Mouse (Mus musculus) right cerebral cortex, postnatal 14 days (tissue): ENCODE measurements around the gene Commd1.
A peak's percentile ranks its signal among the peaks of the same experiment; 100 is the strongest.

Experiments used
- DNase-seq: peaks from one replicate; pipeline ENCODE4 v3.0.0; 2022

Gene Commd1

DNA sequence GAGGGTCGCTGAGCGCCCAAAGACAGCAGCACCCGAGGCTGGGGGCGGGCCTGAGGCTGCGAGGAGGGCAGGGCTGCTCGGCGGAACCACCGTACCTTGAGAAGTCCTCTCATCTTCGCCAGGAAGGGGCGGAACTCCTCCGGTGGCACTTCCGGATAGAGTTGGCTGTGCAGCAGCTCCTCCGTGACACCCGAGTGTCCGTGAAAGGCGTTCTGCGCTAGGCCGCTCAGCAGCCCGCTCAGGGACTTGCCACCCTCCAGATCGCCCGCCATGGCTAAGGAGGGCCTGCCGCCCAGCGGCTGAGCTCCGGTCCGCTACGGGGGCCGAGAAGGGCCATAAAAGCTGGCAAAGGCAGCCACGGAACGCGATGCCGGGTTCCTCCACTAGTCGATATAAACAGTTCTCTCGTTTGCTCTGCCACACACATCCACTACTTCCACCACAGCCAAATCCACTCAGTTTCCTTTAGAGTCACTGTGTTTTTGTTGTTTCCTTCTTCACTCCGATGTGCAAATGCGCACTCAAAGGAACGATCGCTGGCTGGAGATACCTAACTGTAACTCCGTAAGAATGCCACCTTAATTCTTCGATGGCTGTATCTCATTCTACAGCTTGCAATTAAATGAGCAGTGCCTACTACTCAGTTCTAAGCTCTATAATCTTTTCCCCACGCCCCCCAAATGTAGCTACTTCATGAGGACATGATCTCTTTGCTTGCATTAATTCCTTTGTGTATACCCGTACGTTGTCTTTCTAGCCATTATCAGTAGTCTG lies at the start of gene Commd1, which contains the start of gene Gm28048:
Gene Commd1, minus strand, starts transcription at position 399 of the 774 bp plus-strand sequence.
Gene Gm28048, minus strand, starts transcription at position 107 of the 774 bp plus-strand sequence.
- DNase-seq = peak; percentile 99

DNA sequence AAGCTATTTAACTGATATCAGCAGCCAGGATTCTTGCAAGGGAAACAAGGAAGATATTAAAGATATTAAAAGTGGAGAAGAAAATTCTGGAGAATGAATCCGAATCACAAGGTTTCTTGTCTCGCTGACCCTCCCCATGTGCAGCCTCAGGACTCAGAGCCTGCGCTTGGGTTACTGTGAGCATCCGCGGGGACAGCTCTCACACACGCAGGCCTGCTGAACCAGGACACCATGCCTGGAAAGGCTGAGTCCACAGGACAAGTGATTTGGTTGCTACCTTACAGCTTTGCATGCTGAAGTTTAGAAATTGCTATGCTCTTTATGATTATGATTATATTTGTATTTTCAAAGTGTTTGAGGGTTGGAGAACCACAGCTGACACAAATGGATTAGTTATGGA lies 47.2 kb upstream of the Commd1 start:
- no peak for DNase-seq

DNA sequence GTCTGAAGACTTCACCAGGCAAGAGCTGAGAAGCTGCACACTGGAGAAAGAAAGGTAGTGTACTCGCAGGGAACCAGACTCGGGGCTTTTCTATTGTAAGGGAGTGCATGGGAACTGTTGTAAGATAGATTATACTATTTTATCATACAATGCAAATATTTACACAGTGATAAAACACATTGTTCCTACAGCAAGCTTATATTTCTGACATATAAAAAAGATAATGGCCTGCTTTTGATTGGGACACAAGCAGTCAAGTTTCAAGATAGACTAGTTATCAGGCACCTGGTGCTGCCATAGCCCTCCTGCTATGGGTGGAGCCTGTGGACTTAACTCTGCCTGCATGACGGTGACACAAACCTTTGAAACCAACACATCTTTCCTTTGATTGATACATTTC lies 46.8 kb upstream of the Commd1 start:
- no peak for DNase-seq

DNA sequence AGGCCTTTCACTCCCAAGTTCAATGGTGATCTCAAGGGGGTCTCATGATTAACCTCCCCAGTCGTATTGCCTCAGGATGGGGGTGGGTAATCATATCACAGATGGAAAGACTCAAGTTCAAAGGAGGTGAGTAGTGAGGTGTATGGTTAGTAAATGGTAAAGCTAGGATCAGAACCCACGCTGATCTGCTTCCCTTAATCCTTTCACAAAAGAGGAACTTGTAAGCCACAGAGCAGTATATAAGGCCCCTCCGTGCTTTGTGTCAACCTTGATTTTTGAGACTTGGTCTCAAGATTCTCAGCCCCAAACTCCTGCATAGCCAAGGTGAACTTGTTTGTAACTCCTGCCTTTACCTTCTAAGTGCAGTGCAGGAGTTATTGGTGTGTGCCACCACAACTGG lies 42.0 kb upstream of the Commd1 start:
- no peak for DNase-seq

DNA sequence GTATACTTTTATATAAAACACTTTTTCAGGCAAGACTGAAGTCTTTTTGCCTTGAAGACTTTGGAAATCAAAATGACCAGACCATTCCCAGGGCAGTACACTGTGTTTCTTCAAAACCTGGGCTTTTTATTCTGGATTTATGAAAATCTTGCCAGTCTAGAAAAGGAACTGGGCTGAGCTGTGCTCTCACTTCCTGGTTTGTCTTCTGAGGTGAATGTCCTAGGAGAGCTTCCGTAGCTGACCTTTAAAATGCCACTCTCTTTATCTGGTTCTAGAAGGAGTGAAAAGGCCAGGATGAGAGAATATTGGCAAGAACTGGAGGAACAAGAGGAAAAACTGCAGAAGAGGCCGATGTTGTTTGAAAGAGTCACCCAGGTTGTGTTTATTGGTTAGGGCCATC lies 41.0 kb upstream of the Commd1 start:
- DNase-seq = no peak

DNA sequence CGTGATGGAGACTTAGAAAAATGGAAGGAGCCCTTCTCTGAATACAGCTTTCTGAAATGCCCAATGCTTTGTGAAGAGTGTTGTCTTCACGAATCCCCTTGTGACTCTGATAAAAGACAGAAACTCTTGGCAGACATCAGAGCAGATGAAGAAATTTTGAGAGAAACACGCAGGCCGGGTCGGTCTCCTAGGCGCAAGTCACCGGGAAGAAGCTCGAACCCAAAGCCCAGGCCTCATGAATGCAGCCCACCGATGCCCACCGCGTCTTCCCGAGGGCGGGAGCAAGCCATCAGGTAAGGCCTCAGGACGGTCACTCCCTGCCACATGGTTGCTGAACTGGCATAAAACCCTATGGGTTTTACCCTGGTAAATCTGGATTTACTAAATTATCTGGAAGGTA lies 38.7 kb upstream of the Commd1 start:
- DNase-seq = no peak

DNA sequence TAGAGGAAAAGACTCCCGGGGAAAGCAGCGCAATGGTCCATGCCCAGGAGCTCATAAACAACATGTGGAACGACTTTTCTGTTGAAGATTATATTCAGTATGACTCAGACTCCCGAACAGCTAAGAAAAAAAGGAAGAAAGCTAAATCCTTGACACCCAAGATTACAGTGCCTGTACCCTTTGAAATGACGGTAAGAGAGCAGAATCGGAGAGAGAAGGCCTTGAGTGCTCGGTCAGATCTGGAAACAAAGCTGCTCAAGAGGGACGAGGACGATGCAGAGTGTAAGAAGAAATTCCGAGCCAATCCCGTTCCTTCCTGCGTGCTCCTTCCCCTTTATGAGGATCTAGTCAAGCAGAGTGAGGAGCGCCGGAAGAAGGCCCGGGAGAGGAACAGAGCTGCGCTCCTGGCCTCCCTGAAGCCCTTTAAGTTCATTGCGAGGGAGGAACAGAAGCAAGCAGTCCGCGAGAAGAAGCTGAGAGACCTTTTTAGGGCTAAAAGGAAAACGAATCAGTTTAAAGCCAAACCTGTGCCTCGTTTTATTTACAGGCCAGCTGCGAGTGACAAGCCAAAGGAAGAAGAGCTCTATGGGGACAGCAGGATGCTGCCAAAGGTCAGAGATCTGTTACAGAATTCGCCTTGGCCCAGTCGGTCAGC lies 38.1 kb upstream of the Commd1 start:
- DNase-seq = no peak

DNA sequence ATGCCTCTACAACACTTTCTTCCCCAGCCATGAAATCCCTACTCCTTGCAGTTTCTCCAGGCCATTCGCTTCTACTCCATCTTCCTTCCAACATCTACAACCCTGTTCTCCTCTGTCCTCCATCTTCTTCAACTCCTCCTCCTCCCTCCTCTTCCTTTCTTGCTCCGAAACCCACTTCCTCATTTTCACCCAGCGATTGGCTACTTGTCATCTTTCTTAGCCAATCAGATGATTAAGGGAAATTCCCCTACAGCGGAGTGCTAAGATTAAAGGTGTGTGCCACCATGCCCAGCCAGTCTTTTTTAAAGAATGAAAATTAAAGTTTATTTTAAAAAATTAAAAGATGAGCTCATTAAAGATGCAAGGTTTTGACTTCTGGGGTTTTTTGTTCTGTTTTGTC lies 35.8 kb upstream of the Commd1 start:
- DNase-seq = no peak

DNA sequence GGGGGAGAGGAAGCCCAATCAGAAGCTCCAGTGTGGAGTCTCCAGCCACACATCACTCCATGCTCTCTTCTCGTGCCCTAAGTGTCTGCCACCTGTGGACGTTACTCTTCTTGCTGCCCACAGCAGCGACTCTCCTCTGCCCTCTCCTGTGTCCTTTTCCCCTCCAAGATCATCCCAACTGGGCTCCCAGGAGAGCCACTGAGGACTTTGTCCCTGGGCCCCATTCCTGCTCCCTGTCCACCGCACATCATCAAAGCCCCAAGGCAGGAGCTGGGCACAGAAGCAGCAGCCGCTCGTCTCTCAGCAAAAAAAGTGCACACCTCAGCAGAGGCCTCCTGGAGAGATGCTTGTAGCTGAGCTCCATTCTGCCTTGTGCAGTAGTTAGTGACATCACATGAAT lies 32.8 kb upstream of the Commd1 start:
- no peak for DNase-seq

DNA sequence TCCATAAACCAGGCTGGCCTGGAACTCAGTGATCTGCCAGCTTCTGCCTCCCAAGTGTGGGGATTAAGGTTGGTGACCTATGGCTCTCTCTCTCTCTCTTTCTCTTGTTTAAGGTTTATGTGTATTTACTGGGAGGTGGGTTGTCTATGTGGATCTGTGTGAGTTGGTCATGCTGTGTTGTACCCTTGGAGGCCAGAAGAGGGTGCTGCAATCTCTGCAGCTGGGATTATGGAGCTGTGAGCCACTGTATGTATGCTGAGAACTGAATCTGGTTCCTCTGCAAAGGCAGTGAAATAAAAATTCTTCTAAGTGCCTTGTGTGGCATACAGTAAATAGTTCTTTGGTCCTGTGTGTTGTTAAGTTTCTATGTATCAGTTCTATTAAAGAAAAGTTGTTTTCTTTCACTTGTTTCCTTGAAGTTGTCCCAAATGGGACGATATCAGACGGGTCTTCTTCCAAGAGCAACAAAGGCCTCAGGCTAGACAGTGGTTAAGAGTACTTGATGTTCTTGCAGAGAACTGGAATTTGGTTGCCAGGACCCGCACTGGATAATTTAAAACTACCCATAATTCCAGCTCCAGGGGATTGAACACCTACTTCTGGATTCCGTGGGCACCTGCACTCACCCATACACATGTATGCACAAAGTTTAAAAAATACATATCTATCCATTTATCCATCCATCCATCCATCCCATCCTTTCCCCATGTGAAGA lies 31.6 kb upstream of the Commd1 start:
- DNase-seq = no peak

DNA sequence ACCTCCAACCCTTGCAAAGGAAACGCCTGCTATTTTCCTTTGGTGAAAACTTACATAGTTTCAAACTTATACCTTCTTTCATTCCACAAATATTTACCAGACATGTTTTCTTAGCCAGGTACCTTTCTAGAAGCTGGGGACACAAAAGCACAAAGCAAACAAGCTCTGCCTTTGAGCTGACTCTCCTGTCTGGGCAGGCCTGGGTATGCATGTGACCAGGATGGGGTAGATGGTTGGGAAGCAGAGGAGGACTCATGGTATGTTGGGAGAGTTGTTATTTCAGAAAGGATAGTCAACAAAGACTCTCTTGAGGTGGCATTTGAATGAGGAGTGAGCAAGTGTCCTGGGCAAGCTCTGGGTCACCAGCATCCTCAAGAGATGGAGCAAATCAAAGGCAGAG lies 30.9 kb upstream of the Commd1 start:
- DNase-seq = no peak

DNA sequence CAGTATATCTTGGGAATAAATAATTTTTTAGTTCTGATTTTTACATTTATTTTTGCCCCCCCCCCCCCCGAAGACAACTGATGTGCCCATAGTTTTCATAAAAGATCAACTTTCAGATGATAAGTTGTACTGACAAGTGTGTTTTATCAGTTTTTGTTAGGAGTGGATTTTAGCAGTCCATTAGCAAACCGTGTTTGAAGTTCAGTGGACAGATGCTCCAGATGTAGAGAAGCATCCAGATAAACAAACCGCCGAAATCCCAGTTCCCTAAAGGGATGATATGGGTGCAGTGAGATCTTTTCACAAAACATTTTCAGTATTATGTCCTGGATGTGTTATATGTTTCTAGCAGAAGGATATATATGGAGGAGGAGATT lies 26.6 kb upstream of the Commd1 start:
- DNase-seq = no peak

DNA sequence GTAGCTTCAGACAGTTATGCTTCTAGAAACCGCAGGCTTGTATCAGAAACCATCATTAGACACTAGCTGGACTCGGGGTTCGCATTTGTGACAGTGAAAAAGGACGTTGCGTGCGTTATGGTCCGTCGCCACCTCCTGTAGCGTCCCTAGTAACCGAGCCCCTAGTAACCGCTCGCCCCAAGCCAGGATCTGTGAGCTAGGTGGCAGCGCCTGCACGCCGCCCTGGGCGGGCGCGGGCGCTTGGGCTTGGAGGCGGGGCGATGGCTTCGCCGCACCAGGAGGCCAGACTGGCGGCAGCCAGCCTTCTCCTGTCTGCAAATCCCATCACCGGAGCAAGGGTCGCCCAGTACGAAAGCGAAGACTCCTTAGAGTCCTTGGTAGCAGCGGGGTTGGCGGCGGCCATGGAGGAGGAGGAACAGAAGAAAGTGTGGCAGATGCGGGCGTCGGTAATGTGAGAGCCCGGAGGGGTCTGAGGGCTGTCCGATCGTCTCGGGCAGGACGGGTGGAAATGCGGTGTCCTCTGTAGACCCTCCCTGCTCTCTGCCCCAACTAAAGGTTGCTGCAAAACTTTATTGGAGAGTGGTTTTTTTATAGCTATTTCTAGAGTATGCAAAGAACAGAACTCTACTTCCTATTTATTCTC lies 26.1 kb upstream of the Commd1 start:
- DNase-seq = peak; percentile 76

DNA sequence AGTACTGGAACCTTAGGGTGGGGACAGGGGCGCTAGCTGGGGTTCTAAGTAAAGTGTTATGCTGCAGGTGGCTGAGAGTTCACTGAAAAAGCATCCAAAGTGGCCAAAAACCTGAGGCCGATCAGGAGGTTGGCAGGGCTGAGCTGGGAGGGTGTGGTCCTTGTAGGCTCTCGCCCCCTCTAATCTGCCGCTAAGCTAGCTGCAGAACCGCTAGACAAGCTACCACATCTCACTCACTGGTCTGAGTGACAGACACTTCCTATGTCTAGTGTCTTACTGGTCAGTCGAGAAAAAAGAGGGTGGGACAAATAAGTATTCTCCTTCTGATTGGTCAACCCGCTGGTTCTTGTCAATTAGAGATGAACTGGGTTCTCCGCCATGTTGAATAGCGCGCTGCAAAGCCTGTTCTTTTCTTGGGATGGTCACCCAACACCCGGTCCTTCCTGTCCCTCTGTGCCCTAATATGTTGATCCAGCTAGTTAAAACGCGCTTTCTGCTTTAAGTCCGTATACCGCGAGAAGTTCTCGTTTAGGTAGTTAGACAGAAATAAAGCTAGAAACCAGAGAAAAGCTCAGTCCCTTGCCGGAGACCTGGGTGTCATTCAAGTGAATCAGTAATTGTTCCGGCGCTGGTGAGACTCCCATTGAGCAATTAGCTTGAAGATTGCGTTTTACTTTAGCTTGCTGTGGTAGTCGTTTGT lies 25.4 kb upstream of the Commd1 start, which contains the start of gene Fam161a:
Gene Fam161a, plus strand, starts transcription at position 51 of the 700 bp plus-strand sequence.
- peak; percentile 57 for DNase-seq

DNA sequence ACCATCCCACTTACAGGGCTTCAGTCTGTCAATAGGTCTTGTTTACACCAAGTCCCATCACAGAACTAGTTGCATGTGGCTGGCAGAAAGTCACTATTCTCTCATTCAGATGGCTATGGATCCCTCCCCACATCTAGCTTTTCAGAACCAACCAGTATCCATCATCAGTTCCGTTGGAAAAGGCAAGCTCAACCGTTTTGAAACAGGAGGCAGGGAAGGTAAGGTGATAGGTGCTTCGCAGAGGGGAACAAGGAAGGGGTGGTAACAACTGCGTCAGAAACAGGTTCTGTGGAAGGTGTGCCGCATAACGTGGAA lies 24.9 kb upstream of the Commd1 start:
- no peak for DNase-seq

DNA sequence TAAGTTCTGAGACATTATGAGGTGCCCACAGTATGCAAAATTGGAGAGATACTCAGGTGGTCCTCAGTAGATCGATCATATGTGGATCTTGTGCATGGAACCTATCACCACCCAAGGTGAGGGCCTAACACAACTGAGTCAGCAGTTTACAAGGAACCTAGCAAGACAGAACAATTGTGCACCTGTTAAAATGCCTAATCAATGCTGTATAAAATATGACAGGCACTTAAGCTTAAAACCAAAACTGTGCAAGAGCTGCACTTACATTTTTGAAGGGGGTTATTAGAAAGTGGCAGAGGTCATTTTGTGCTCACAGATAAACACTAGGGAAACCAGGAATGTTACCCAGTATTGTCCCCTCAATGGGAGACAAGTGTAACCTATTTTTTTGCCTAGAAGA lies 23.1 kb upstream of the Commd1 start:
- no peak for DNase-seq

DNA sequence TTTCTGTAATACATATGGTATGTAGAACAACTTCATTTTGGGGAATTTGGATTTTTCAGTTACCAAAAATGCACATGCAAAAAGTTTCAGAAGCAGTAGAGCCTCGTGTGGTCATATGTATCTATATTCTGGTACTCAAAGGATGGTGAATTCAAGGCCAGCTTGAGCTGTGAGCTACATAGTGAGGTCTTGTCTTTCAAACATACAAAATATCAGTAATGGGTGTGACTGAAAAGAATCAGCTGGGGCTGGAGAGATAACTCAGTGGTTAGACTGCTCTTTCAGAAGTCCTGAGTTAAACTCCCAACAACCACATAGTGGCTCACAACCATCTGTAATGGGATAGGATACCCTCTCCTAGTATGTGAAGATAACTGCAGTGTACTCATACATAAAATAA lies 16.1 kb upstream of the Commd1 start:
- no peak for DNase-seq

DNA sequence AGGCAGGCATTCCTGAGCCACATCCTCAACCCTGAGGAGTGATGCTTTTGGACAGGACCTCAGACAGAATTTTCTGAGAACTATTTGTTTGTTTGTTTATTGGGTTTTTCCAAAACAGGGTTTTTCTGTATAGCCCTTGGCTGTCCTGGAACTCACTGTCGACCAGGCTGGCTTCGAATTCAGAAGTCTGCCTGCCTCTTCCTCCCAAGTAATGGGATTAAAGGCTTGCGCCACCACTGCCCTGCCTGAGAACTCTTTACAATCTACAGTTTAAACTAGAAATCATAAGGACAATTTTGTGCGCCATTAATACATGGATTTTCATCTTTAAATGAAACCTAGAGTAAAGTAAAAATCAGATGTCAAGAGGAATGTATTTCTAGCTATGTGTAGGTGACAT lies 13.3 kb upstream of the Commd1 start:
- no peak for DNase-seq

DNA sequence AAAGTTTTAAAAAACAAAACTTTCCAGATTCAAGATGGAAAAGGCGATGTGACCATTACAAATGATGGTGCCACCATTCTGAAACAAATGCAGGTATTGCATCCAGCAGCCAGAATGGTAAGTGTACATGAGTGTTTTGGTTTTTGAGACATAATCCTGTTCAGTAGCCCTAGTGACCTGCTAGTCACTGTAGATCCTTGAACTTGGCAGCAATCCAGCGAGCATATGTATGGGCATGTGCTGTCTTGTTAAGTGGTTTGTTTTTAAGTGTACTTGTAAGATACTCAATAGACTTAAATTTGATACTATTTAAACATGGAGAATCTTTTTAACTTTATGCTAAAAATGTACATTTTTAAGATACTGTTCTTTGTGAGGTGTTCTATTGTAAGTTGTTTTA lies 12.1 kb upstream of the Commd1 start:
- no peak for DNase-seq

DNA sequence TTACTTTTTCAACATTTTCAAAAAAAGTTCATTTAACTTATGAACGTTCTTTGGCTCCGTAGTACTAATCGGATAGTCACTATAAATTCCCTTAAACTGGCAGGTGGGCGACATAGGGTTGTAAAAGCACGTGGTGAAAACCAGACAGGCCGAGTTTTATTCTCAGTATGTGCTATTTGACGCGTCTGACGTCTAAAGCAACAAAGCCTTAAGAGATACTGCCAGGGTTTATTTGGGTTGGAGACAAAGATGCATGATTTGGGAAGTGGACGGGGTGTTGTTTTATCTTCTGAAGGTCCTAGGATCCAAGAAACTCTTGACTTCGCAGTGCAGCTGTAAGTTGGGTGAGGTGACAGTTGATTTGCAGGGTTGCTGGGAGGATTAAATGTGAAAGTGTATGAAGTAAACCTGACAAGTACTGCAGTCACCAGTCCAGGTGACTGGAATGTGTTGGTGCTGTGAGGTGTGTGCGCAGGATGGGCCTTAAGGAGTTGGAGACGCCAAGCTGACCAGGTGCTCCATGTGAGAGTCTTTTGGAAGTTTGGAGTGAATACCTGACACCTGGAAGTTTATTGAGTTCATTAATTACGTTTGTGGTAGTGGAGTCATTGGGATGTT lies 9.1 kb upstream of the Commd1 start:
- no peak for DNase-seq

DNA sequence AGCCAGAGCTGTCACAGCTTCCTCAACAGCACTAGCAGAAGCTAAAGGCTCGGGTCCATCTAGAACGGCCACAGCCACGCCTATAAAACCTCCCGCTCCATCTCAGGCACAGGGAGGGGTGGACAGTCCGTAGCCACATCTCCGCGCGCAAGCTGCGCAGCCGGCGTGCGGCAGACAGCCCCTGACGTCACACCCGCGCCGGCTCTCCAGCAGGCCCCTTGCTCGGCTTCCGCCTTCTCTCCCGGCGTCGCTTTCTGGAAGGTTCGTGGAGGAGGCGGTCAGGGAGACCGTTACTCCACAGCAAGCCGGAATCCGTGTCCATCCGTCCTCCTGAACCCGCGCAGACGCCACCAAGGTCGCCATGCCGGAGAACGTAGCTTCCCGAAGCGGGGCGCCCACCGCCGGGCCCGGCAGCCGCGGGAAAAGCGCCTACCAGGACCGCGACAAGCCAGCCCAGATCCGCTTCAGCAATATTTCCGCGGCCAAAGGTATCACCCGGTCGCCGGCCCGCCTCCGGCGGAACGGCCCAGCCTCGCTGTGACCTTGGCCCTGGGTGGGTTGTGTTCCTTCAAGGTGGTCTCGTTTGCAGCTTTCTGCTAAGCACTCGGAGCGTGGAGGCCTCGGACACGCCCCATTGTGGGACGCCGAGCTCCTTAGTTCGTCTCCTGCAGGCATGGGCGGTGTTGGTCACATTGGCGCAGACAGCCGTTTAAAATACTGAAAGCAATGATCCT lies 8.4 kb upstream of the Commd1 start, which contains the start of gene Cct4:
Gene Cct4, plus strand, starts transcription at position 127 of the 734 bp plus-strand sequence.
- DNase-seq = peak; percentile 91

DNA sequence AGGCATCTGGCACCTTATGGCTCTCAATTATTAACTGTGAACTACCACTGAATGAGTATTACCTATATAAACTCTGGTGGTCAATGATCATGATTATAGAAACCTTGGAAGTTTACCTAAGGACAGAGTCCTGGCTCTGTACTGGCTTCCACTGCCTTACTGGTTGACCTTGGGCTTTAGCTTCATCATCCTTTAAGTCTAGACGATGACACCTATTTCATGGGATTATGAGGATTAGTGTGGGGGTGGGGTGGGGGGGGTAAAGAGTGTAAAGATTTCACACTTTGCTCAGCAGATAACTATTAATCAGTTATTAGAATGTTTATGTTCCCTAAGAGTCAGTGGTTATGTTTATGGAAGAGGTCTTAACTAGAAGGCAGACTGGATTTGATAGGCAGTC lies 7.6 kb upstream of the Commd1 start:
- no peak for DNase-seq
